Mouse (Mus musculus): ENCODE results near the gene Ppm1h. TPM values are rescaled to one million over a fixed set of nuclear protein-coding genes. Genes with fewer than 3 reads are reported as not detected.
A peak's percentile ranks its signal among the peaks of the same experiment; 100 is the strongest.

Gene Ppm1h
- polyA plus RNA-seq, 1 experiment from 2014 or later = 10.4 TPM

DNA sequence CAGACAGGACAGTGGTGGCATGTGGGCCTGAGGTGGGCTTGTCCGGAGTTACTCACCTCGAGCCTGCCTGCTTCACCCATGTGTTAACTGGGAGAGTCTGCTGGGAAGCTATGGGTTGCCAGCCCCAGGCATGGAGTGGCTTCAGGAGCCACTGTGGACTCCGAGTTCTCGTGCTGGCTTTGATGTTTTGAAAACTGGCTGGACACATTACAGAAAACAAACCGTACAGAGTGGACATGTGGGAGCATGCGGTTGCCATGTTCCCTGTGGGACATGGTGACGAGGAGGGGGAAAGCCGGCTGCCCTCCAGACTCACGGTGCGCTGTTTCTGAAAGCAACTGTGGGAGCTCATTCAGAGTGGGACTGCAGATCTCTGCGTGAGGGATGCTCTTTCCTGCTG, 114.6 kb downstream of the Ppm1h start:
- H3K27ac ChIP-seq (ENCODE audit: low read length) = no peak overlapping the region
- no peak for TF ChIP-seq CTCF (IDR thresholded peaks at IDR 0.05)
- no peak for TF ChIP-seq EP300 (IDR thresholded peaks at IDR 0.05)
- no peak for DNase-seq (ENCODE audit: low spot score)
- no peaks in the 10 kb centered on the region for H3K9me3 ChIP-seq (ENCODE audit: low read length)
- H3K4me2 ChIP-seq (replicated peaks; ENCODE audit: low read depth, low read length) = no peak overlapping the region
- H3K9ac ChIP-seq (replicated peaks; ENCODE audit: low read depth) = no peak overlapping the region
- WGBS = 70% methylated on average over 11 of the region's 11 CpGs
- H3K4me3 ChIP-seq (ENCODE audit: low read depth, low read length) = no peak overlapping the region
- H3K4me1 ChIP-seq (ENCODE audit: insufficient read depth, low read depth, low read length) = no peaks in the 10 kb centered on the region; the same call in 1 of the 2 replicates
- no peaks in the 10 kb centered on the region for H3K27me3 ChIP-seq (replicated peaks; ENCODE audit: insufficient read depth, low read length)
- H3K36me3 ChIP-seq (ENCODE audit: insufficient read depth, low read length) = no peaks in the 10 kb centered on the region
- ATAC-seq = no peak

DNA sequence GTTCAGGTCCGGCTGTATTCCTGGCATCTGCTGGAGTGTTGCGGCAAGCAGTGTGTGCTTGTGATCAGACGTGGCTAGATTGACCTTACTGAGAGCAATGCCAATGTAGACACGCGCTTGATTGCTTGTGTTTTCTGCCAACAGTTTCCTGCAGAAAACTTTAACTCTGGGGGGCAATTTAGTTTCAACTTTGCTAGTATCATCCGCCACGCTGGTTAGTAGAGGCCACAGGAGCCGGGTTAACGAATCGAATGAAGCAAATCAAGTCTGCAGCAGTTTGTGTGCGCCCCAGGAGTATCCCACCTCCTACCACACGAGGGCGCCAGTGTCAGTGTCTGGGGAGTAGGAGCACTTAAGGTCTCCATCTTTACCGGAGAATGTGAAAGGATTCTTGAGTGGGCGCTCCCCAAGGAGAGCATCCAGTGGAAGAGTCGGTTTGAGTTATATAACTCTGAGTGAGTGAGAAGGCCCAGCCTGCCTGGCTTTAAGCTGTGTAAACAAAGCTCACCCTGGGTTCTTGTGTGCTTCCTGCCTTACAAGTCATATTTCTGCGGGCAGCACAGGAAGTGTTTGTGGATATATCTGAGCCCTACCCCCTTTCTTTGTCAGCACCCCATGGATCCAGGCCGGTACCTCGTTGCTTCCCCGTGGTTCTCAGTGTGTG, 115.8 kb downstream of the Ppm1h start:
- Histone ChIP-seq H3K4me3 (ENCODE audit: low read depth, low read length) (peak overlapping the region; percentile 26), H3K4me1 (ENCODE audit: insufficient read depth, low read depth, low read length) (no peaks in the 10 kb centered on the region; the same call in 1 of the 2 replicates), H3K9me3 (ENCODE audit: low read length) (no peaks in the 10 kb centered on the region), H3K9ac (replicated peaks; ENCODE audit: low read depth) (peak overlapping the region; percentile 41; the same call in 1 of the 2 replicates), H3K36me3 (ENCODE audit: insufficient read depth, low read length) (no peaks in the 10 kb centered on the region), H3K4me2 (replicated peaks; ENCODE audit: low read depth, low read length) (peak overlapping the region; percentile 46), H3K27me3 (replicated peaks; ENCODE audit: insufficient read depth, low read length) (no peaks in the 10 kb centered on the region), H3K27ac (ENCODE audit: low read length) (peak overlapping the region; percentile 70)
- 15% methylated on average over 20 of the region's 20 CpGs for WGBS
- DNase-seq (ENCODE audit: low spot score) (peak; percentile 92), ATAC-seq (peak; percentile 91)
- no peak; the same call in 1 of the 2 replicates for TF ChIP-seq EP300 (IDR thresholded peaks at IDR 0.05)
- TF ChIP-seq CTCF (IDR thresholded peaks at IDR 0.05) = peak; percentile 95

DNA sequence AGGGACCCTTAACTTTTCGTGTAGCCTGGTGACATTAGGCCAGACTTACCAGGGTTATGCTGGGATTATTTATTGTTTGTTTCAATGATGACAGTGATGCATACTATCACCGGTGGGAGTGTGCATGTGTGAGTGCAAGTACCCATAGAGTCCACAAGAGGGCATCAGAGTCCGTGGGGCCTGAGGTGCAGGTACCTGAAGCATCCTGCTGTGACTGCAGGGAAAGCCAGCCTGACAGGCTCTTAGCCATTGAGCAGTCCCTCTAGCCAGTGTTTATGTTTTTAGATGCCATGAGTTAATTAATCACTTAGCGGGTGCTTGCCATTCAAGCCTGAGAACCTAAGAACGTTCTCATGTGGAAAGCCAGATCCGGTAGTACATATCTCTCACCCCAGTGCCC, 119.4 kb downstream of the Ppm1h start:
- no peaks in the 10 kb centered on the region for H3K27me3 ChIP-seq (replicated peaks; ENCODE audit: insufficient read depth, low read length)
- H3K36me3 ChIP-seq (ENCODE audit: insufficient read depth, low read length) = no peaks in the 10 kb centered on the region
- no peak overlapping the region for H3K4me3 ChIP-seq (ENCODE audit: low read depth, low read length)
- no peak for DNase-seq (ENCODE audit: low spot score)
- WGBS = 71% methylated on average over 6 of the region's 6 CpGs
- ATAC-seq = no peak
- no peak overlapping the region for H3K4me2 ChIP-seq (replicated peaks; ENCODE audit: low read depth, low read length)
- no peak for TF ChIP-seq EP300 (IDR thresholded peaks at IDR 0.05)
- peak; percentile 54 for TF ChIP-seq CTCF (IDR thresholded peaks at IDR 0.05)
- no peak overlapping the region for H3K9ac ChIP-seq (replicated peaks; ENCODE audit: low read depth)
- H3K9me3 ChIP-seq (ENCODE audit: low read length) = no peaks in the 10 kb centered on the region
- H3K4me1 ChIP-seq (ENCODE audit: insufficient read depth, low read depth, low read length) = no peaks in the 10 kb centered on the region; the same call in 1 of the 2 replicates
- H3K27ac ChIP-seq (ENCODE audit: low read length) = no peak overlapping the region

DNA sequence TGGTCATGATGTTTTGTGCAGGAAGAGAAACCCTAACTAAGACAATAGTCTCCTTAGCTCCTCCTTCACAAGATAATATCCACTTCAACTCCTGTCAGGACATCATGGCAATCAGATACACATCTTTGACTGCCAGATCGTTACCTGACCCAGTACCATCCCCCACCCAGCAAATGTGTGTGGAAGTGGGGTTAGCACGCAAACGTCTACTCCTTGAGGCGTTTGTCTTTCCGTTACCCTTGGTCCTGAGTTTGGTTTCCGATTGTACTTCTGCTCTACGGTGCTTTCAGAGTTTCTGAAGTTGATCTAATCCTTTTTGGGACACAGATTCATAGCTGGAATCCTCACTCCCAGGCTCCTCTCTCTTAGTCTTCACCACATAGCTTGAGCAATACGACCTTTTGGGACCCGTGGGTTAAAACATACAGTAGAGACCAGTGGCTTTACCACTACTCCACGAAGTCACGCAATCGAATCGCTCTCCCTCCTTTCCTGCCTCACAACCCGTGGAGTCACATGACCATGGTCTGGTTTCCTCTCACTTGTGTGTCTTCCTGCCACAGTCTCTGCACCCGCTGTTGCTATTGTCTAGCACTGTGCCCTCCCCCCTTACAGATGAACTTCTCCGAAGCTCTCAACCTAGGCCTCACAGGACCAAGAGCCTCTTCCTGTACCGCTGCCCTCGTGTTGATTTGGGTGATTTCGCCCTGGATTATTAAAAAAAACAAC, 121.6 kb downstream of the Ppm1h start:
- 52% methylated on average over 19 of the region's 19 CpGs for WGBS
- Histone ChIP-seq H3K9ac (replicated peaks; ENCODE audit: low read depth) (no peak overlapping the region), H3K4me1 (ENCODE audit: insufficient read depth, low read depth, low read length) (no peaks in the 10 kb centered on the region; the same call in 1 of the 2 replicates), H3K27ac (ENCODE audit: low read length) (peak overlapping the region; percentile 33; the same call in 1 of the 2 replicates), H3K4me2 (replicated peaks; ENCODE audit: low read depth, low read length) (no peak overlapping the region), H3K4me3 (ENCODE audit: low read depth, low read length) (no peak overlapping the region), H3K36me3 (ENCODE audit: insufficient read depth, low read length) (no peaks in the 10 kb centered on the region), H3K9me3 (ENCODE audit: low read length) (no peaks in the 10 kb centered on the region), H3K27me3 (replicated peaks; ENCODE audit: insufficient read depth, low read length) (no peaks in the 10 kb centered on the region)
- TF ChIP-seq CTCF (IDR thresholded peaks at IDR 0.05) (no peak), EP300 (IDR thresholded peaks at IDR 0.05) (no peak)
- ATAC-seq (peak; percentile 69), DNase-seq (ENCODE audit: low spot score) (peak; percentile 48)

DNA sequence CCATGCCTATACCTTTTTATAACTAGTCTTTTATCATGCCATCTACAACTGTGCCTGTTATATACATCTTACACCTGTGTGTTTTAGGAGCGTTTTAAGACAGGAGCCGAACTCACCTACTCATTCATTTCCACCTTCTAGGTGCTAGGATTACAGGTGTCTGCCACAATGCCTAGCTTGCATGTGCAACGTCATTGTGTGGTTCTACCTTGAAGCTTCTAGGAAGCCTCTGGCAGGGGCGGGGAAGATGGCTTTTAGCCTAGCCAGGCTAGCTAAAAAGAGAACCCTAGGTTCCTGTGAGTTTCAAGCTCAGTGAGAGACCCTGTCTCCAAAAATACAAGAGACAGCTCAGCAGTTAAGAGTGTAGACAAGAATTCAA, 122.2 kb downstream of the Ppm1h start:
- ATAC-seq = no peak

DNA sequence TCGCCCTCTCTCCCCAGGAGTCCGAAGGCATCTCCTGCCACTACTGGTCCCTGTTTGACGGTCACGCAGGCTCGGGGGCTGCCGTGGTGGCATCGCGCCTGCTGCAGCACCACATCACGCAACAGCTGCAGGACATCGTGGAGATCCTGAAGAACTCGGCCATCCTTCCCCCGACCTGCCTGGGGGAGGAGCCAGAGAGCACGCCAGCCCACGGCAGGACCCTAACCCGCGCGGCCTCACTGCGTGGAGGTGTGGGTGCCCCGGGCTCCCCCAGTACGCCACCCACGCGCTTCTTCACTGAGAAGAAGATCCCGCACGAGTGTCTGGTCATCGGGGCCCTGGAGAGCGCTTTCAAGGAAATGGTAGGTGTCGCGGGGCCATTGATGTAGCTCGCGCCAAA, 123.7 kb downstream of the Ppm1h start:
- Histone ChIP-seq H3K9ac (replicated peaks; ENCODE audit: low read depth) (no peak overlapping the region), H3K4me2 (replicated peaks; ENCODE audit: low read depth, low read length) (peak overlapping the region; percentile 27), H3K4me1 (ENCODE audit: insufficient read depth, low read depth, low read length) (no peaks in the 10 kb centered on the region; the same call in 1 of the 2 replicates), H3K9me3 (ENCODE audit: low read length) (no peaks in the 10 kb centered on the region), H3K27ac (ENCODE audit: low read length) (no peak overlapping the region), H3K27me3 (replicated peaks; ENCODE audit: insufficient read depth, low read length) (no peaks in the 10 kb centered on the region), H3K36me3 (ENCODE audit: insufficient read depth, low read length) (no peaks in the 10 kb centered on the region), H3K4me3 (ENCODE audit: low read depth, low read length) (no peak overlapping the region)
- peak; percentile 43 for TF ChIP-seq CTCF (IDR thresholded peaks at IDR 0.05)
- TF ChIP-seq EP300 (IDR thresholded peaks at IDR 0.05) = no peak
- WGBS = 36% methylated on average over 26 of the region's 30 CpGs
- DNase-seq (ENCODE audit: low spot score) (no peak), ATAC-seq (no peak)

More for the DNA sequence above, 122.2 kb downstream of the Ppm1h start:
- TF ChIP-seq CTCF (IDR thresholded peaks at IDR 0.05) (no peak), EP300 (IDR thresholded peaks at IDR 0.05) (no peak)
- no peak overlapping the region for H3K27ac ChIP-seq (ENCODE audit: low read length)
- H3K27me3 ChIP-seq (replicated peaks; ENCODE audit: insufficient read depth, low read length) = no peaks in the 10 kb centered on the region
- no peaks in the 10 kb centered on the region for H3K36me3 ChIP-seq (ENCODE audit: insufficient read depth, low read length)
- H3K4me2 ChIP-seq (replicated peaks; ENCODE audit: low read depth, low read length) = no peak overlapping the region
- DNase-seq (ENCODE audit: low spot score) = no peak
- H3K9me3 ChIP-seq (ENCODE audit: low read length) = no peaks in the 10 kb centered on the region
- no peak overlapping the region for H3K4me3 ChIP-seq (ENCODE audit: low read depth, low read length)
- no peaks in the 10 kb centered on the region; the same call in 1 of the 2 replicates for H3K4me1 ChIP-seq (ENCODE audit: insufficient read depth, low read depth, low read length)
- H3K9ac ChIP-seq (replicated peaks; ENCODE audit: low read depth) = no peak overlapping the region
- WGBS = 81% methylated on average over 4 of the region's 4 CpGs

All from lung, postnatal 0 days (tissue).